Mouse (Mus musculus) embryonic facial prominence, embryonic 14.5 days (tissue): ENCODE measurements at regions not wholly inside any gene's neighbourhood (a gene's known extent, or its start where the extent isn't known, plus 50 kb on each side); places are given as distances from the start of the nearest gene placed in this dataset.

Experiments used
- ATAC-seq: fragments of 200-750 bp; cut with Nextera tagmentation; 2 replicates; pipeline ENCODE4 v1.8.0; 2017; ENCODE audit warnings: low read depth, moderate number of reproducible peaks, moderate TSS enrichment
- DNase-seq: peaks from one replicate; pipeline ENCODE4 v3.0.0-alpha.2; 2015; ENCODE audit warnings: low spot score
- H3K27ac ChIP-seq: fragments of 300-500 bp; sonication (generic); replicated peaks from 2 replicates; pipeline ENCODE4 v1.5.1; 2014; ENCODE audit warnings: low read depth, mild to moderate bottlenecking, low read length, moderate library complexity
- H3K27me3 ChIP-seq: fragments of 300-500 bp; sonication (generic); replicated peaks from 2 replicates; pipeline ENCODE4 v1.6.1; 2014; ENCODE audit warnings: low read length; ENCODE audit not compliant: control insufficient read depth, insufficient read depth
- H3K36me3 ChIP-seq: fragments of 300-500 bp; sonication (generic); 2 replicates; pipeline ENCODE4 v1.6.1; 2014; ENCODE audit warnings: low read length, mixed read lengths; ENCODE audit not compliant: control insufficient read depth, insufficient read depth
- H3K4me1 ChIP-seq: fragments of 300-500 bp; sonication (generic); 2 replicates; pipeline ENCODE4 v1.6.1; 2014; ENCODE audit warnings: antibody characterized with exemption, low read length; ENCODE audit not compliant: control insufficient read depth, insufficient read depth
- H3K4me2 ChIP-seq: fragments of 300-500 bp; sonication (generic); 2 replicates; pipeline ENCODE4 v1.6.1; 2014; ENCODE audit warnings: low read depth, mild to moderate bottlenecking, low read length, moderate library complexity, mixed read lengths
- H3K4me3 ChIP-seq: fragments of 300-500 bp; sonication (generic); 2 replicates; pipeline ENCODE4 v1.5.1; 2014; ENCODE audit warnings: low read depth, mild to moderate bottlenecking, low read length
- H3K9ac ChIP-seq: fragments of 300-500 bp; sonication (generic); 2 replicates; pipeline ENCODE4 v1.6.1; 2014; ENCODE audit warnings: low read depth, mild to moderate bottlenecking, low read length, moderate library complexity, mixed read lengths
- H3K9me3 ChIP-seq: fragments of 300-500 bp; sonication (generic); 2 replicates; pipeline ENCODE4 v1.6.1; 2016; ENCODE audit warnings: low read length; ENCODE audit not compliant: control insufficient read depth
- WGBS: fragments of 180-500 bp; shearing (Covaris S2); extraction: QIAGEN DNeasy Blood & Tissue Kit; methylation state at CpG from one replicate; pipeline ENCODE4 v1.1.7; 2014; 5-methylcytosine and 5-hydroxymethylcytosine counted together

DNA sequence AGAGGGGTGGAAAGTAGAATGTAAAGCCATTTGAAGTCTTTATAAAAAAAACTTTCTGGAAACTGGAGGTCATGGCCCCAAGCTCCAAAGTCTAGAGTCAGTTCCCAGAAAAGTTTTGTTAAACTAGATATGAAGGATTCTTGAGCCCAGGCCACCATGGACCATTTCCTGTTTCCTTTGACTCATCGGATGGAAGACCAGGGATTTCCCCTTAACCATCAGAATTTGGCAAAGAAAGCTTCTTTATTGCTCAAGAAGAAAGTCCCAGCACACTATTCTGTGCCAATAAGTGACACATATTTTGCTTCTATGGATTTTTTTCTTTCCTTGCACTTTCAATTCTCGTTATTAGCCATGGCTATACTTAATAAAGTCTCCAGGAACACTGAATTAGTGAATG lies 92.7 kb upstream of the Slco3a1 start:
- no peaks in the 10 kb centered on the region for H3K9me3 ChIP-seq
- DNase-seq = peak; percentile 16
- H3K9ac ChIP-seq = no peak overlapping the region
- no peak overlapping the region for H3K4me3 ChIP-seq
- no peaks in the 10 kb centered on the region for H3K4me1 ChIP-seq
- WGBS = 56% methylated on average over 2 of the region's 2 CpGs
- no peak overlapping the region for H3K27ac ChIP-seq
- H3K36me3 ChIP-seq = no peaks in the 10 kb centered on the region
- no peaks in the 10 kb centered on the region for H3K27me3 ChIP-seq
- H3K4me2 ChIP-seq = no peak overlapping the region
- no peak for ATAC-seq

DNA sequence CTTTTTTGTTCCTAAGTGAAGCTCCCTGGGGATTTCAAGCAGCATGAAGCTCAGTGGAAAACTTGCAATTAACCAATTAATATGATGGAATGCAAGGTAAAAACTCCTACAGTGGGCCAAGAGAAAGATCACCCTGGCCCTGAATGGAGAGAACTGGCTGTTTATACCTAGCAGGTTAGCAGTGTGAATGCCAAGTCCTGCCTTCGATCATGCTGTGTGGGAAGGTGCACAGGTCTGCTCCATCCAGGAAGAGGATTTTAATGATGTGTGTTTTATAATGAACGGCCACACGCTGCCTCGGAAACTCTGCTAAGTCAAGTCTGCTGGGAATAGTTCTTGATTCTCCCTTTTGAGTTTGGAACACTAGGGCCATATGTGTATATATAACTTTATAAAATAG lies 85.6 kb upstream of the Slco3a1 start:
- Histone ChIP-seq H3K9ac (no peak overlapping the region), H3K4me1 (no peaks in the 10 kb centered on the region), H3K36me3 (no peaks in the 10 kb centered on the region), H3K4me3 (no peak overlapping the region), H3K4me2 (no peak overlapping the region), H3K27ac (no peak overlapping the region), H3K9me3 (no peaks in the 10 kb centered on the region), H3K27me3 (no peaks in the 10 kb centered on the region)
- DNase-seq (no peak), ATAC-seq (no peak)
- 80% methylated on average over 4 of the region's 4 CpGs for WGBS

DNA sequence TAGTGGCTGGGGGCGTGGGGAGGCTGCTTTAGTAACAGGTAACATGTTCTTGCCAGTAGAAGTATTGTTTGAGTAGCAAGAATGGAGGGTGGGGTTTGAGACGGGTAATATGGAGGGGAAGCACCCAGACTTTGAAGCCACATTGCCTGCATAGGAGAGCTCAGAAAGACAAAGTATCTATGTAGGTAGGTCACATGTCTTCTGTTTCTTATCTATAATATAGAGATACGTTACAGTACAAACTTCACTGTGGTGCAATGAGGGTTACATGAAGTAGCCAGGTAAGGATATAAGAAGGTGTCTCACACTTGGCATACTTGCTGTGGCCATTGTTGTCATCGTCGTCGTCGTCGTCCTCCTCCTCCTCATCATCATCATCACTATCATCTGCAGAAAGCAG lies 77.6 kb upstream of the Slco3a1 start:
- H3K4me3 ChIP-seq = no peak overlapping the region
- H3K27me3 ChIP-seq = no peaks in the 10 kb centered on the region
- H3K36me3 ChIP-seq = no peaks in the 10 kb centered on the region
- H3K4me2 ChIP-seq = no peak overlapping the region
- no peak overlapping the region for H3K9ac ChIP-seq
- no peak for DNase-seq
- no peaks in the 10 kb centered on the region for H3K4me1 ChIP-seq
- ATAC-seq = no peak
- H3K9me3 ChIP-seq = no peaks in the 10 kb centered on the region
- no peak overlapping the region for H3K27ac ChIP-seq
- WGBS = 90% methylated on average over 8 of the region's 8 CpGs

DNA sequence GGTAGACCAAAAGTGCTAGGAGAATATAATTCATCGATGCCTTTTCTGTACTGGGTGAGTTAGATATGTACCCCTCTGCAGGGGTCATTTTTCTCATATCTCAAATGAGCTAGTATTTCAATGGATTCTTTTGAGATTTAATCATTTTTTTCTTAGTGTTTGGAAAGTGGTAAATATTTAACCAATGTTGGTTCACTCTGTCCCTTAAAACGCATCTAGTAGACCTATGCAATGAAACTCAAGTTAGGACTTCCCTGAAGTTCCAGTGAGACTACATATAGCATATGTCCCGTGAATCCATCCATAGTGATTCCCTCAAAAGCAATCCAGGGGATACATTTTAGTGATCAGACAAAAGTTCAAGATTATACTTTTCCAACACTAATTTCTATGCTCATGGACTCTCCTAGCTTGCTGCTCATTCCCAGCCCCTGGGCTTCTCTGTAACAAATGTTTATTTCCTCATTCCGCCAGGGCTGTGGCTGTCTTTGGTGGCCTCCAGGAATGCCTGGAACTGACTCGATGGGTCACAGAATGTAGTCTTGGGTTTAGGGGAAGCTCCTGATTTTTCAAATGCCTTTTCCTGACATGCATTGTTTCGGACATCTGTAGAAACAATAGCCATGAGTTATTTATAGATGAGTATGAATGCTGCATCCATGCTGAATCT lies 74.4 kb upstream of the Slco3a1 start:
- Histone ChIP-seq H3K9ac (no peak overlapping the region), H3K4me2 (no peak overlapping the region), H3K27ac (no peak overlapping the region), H3K4me1 (no peaks in the 10 kb centered on the region), H3K36me3 (no peaks in the 10 kb centered on the region), H3K27me3 (no peaks in the 10 kb centered on the region), H3K9me3 (no peaks in the 10 kb centered on the region), H3K4me3 (no peak overlapping the region)
- DNase-seq (no peak), ATAC-seq (no peak)
- 85% methylated on average over 6 of the region's 6 CpGs for WGBS
